Comparison of ENCODE assay signal across 12 mouse cellular contexts in the genomic region with DNA sequence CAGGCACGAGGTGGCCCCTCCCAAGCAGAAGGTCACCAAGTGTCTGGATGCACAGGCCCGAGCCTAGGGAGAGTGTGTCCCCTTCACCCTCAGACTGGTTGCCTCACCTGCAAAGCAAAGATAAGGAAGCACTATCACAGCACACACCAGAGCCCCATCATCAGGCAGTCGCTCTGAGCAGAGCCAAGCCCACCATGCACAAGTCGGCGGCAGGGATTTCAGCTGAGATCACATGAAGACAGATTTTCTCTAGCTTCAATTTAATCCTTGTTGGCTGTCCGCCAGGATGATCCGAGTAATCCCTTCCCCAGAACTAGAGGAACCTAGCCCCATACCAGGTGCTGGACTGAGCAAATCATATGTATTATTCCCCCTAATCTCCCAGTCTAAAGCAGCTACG.
DNase-seq lines count a peak whose midpoint lies in the region; ATAC-seq and TF ChIP-seq lines count a peak whose summit lies in the region.
"Had no signal": no experiment of that assay in that cellular context is flagged by ENCODE, and none has a peak within 500 bp of the region (broad histone marks: within the 10 kb centered on the region; RNA-seq: fewer than 3 reads in every experiment).

No protein-coding gene starts in this region.

- H3K9me3 ChIP-seq in limb, embryonic 13.5 days, result no peaks in the 10 kb centered on the region
- H3K9me3 ChIP-seq in limb, embryonic 10.5 days (replicated peaks), result no peaks in the 10 kb centered on the region
- H3K9me3 ChIP-seq in hindbrain, embryonic 16.5 days (ENCODE audit: control insufficient read depth, low read length), result no peaks in the 10 kb centered on the region
- no peaks in the 10 kb centered on the region for H3K9me3 ChIP-seq in midbrain, postnatal 0 days (ENCODE audit: low read length)
- H3K9me3 ChIP-seq: embryonic facial prominence, embryonic 13.5 days; stomach, embryonic 15.5 days had no signal

- H3K4me1 ChIP-seq in limb, embryonic 13.5 days, result peaks cover 16% of the 10 kb centered on the region
- H3K4me1 ChIP-seq in limb, embryonic 10.5 days, result peaks cover 16% of the 10 kb centered on the region
- peaks cover 33% of the 10 kb centered on the region for H3K4me1 ChIP-seq in brown adipose tissue, adult 24 weeks (ENCODE audit: control insufficient read depth, insufficient read depth, insufficient read length, low read length)
- peaks cover 8% of the 10 kb centered on the region for H3K4me1 ChIP-seq in hindbrain, embryonic 16.5 days (ENCODE audit: control insufficient read depth, insufficient read depth, low read depth, low read length)
- 0 out of 2 replicates have a peak, but pooled peaks cover 5% of the 10 kb centered on the region for H3K4me1 ChIP-seq in midbrain, postnatal 0 days (ENCODE audit: insufficient read depth, low read length)
- H3K4me1 ChIP-seq: stomach, embryonic 15.5 days had no signal

- no peak overlapping the region for H3K9ac ChIP-seq in limb, embryonic 13.5 days
- H3K9ac ChIP-seq in hindbrain, embryonic 16.5 days (ENCODE audit: low read depth, low read length), result no peak overlapping the region
- no peak overlapping the region for H3K9ac ChIP-seq in midbrain, postnatal 0 days (replicated peaks; ENCODE audit: low read length, poor library complexity, severe bottlenecking)
- H3K9ac ChIP-seq: embryonic facial prominence, embryonic 13.5 days; stomach, embryonic 15.5 days had no signal

- TF ChIP-seq CTCF in midbrain, postnatal 0 days (IDR thresholded peaks at IDR 0.05), result no peak

- H3K4me3 ChIP-seq in limb, embryonic 13.5 days, result no peak overlapping the region
- no peak overlapping the region for H3K4me3 ChIP-seq in limb, embryonic 10.5 days
- no peak overlapping the region for H3K4me3 ChIP-seq in brown adipose tissue, adult 24 weeks (ENCODE audit: insufficient read depth, low read depth, low read length)
- H3K4me3 ChIP-seq in hindbrain, embryonic 16.5 days (ENCODE audit: low read length), result no peak overlapping the region
- H3K4me3 ChIP-seq in midbrain, postnatal 0 days (ENCODE audit: low read depth, low read length), result no peak overlapping the region
- H3K4me3 ChIP-seq: embryonic facial prominence, embryonic 13.5 days; stomach, embryonic 15.5 days had no signal

- 65% methylated on average over 8 of the region's 8 CpGs for WGBS in limb, embryonic 13.5 days
- WGBS in limb, embryonic 10.5 days, result 88% methylated on average over 8 of the region's 8 CpGs
- WGBS in hindbrain, embryonic 16.5 days, result 63% methylated on average over 8 of the region's 8 CpGs
- WGBS in midbrain, postnatal 0 days, result 31% methylated on average over 8 of the region's 8 CpGs

- H3K36me3 ChIP-seq in limb, embryonic 13.5 days, result no peaks in the 10 kb centered on the region
- no peaks in the 10 kb centered on the region for H3K36me3 ChIP-seq in limb, embryonic 10.5 days
- no peaks in the 10 kb centered on the region for H3K36me3 ChIP-seq in hindbrain, embryonic 16.5 days (ENCODE audit: control insufficient read depth, insufficient read depth, low read length)
- no peaks in the 10 kb centered on the region for H3K36me3 ChIP-seq in midbrain, postnatal 0 days (ENCODE audit: insufficient read depth, low read length)
- H3K36me3 ChIP-seq: embryonic facial prominence, embryonic 13.5 days; stomach, embryonic 15.5 days had no signal

- no peak overlapping the region for H3K4me2 ChIP-seq in limb, embryonic 13.5 days (replicated peaks)
- H3K4me2 ChIP-seq in hindbrain, embryonic 16.5 days (ENCODE audit: low read length), result no peak overlapping the region
- H3K4me2 ChIP-seq in midbrain, postnatal 0 days (ENCODE audit: low read depth, low read length, poor library complexity, severe bottlenecking), result no peak overlapping the region
- H3K4me2 ChIP-seq: embryonic facial prominence, embryonic 13.5 days; stomach, embryonic 15.5 days had no signal

- H3K27ac ChIP-seq in limb, embryonic 13.5 days, result no peak overlapping the region
- H3K27ac ChIP-seq in limb, embryonic 10.5 days, result no peak overlapping the region
- peak overlapping the region; percentile 81 for H3K27ac ChIP-seq in brown adipose tissue, adult 24 weeks (replicated peaks; ENCODE audit: low read depth, low read length)
- no peak overlapping the region for H3K27ac ChIP-seq in hindbrain, embryonic 16.5 days (ENCODE audit: low read depth, low read length)
- peak overlapping the region; percentile 43; the same call in 1 of the 2 replicates for H3K27ac ChIP-seq in midbrain, postnatal 0 days (ENCODE audit: low read depth, low read length)
- H3K27ac ChIP-seq: embryonic facial prominence, embryonic 13.5 days; stomach, embryonic 15.5 days had no signal

- H3K27me3 ChIP-seq in limb, embryonic 13.5 days, result no peaks in the 10 kb centered on the region
- no peaks in the 10 kb centered on the region for H3K27me3 ChIP-seq in limb, embryonic 10.5 days (ENCODE audit: low read depth, poor library complexity, severe bottlenecking)
- H3K27me3 ChIP-seq in hindbrain, embryonic 16.5 days (replicated peaks; ENCODE audit: control insufficient read depth, insufficient read depth, low read length), result no peaks in the 10 kb centered on the region
- no peaks in the 10 kb centered on the region for H3K27me3 ChIP-seq in midbrain, postnatal 0 days (ENCODE audit: insufficient read depth, low read length)
- H3K27me3 ChIP-seq: embryonic facial prominence, embryonic 13.5 days; stomach, embryonic 15.5 days had no signal

- 0 out of 2 replicates have a peak, but pooled peaks have one; percentile 34 for ATAC-seq in limb, embryonic 13.5 days (ENCODE audit: low FRiP score, low read depth)
- ATAC-seq in hindbrain, embryonic 16.5 days, result peak; percentile 43
- ATAC-seq in midbrain, postnatal 0 days (ENCODE audit: low FRiP score), result peak; percentile 53; the same call in 1 of the 2 replicates

- no peak for DNase-seq in limb, embryonic 10.5 days (ENCODE audit: low spot score)
- DNase-seq in midbrain, postnatal 0 days (ENCODE audit: low spot score), result peak; percentile 73
- DNase-seq in embryo, embryonic 10.5 days (ENCODE audit: low spot score), result no peak
- no peak for DNase-seq in embryo, embryonic 9.5 days (ENCODE audit: extremely low spot score)
- DNase-seq: gastrocnemius, postnatal 10 days; heart, postnatal 10 days; lung, adult 2 months had no signal

Comparison
In these comparisons a context has a peak if more than half of its experiments do, and no peak if none do; other contexts are left out.
1. H3K27ac ChIP-seq: peak in brown adipose tissue, adult 24 weeks (single experiment) and midbrain, postnatal 0 days (single experiment); none in limb, embryonic 13.5 days (single experiment), limb, embryonic 10.5 days (single experiment) and hindbrain, embryonic 16.5 days (single experiment).
2. Peak in every context shown above with its lines, with median percentiles within 50 percentile points of each other: ATAC-seq.